Mouse (Mus musculus) mesoderm, embryonic 11.5 days (tissue): ENCODE results near the gene Gm21992.

ENCODE experiments used
- DNase-seq: peaks from one replicate; pipeline ENCODE4 v3.0.0-alpha.2; 2012; ENCODE audit warnings: low read depth, low spot score

Gm21992 gene

DNA sequence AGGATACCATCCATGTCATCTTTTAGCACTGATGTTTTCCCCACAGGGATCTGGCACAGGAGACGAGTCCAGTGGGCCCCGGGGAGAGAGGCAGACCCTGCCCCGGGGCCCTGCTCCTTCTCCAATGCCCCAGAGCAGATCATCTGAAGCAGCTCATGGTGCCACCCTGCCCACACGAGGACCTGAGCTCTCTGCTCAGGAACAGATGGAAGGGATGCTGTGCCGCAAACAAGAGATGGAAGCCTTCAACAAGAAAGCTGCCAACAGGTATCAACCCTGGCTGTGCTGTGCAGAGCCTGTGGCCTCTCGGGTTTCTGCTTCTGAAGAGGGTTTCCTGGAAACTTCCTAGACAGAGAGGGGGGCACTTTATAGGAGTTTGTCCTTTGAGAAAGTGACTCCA, 61.4 kb downstream of the Gm21992 start:
- no peak for DNase-seq

DNA sequence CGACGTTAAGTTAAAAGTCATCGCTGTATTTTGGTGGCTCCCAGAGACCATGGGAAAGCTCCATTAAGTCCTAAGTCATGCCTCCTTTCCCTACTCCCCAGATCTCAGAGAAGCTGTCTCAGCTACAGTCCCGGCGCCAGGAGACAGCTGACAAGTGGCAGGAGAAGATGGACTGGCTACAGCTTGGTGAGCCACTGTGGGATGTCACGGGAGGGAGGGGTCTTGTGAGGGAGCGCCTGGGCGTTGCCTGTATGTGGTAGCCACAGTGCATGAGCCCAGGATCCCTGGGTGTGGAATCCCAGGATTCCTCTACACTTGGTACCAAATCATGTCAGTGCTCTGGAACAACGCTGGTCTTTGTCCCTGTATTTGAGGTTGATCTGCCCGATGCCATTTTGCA, 62.9 kb downstream of the Gm21992 start:
- DNase-seq = no peak

DNA sequence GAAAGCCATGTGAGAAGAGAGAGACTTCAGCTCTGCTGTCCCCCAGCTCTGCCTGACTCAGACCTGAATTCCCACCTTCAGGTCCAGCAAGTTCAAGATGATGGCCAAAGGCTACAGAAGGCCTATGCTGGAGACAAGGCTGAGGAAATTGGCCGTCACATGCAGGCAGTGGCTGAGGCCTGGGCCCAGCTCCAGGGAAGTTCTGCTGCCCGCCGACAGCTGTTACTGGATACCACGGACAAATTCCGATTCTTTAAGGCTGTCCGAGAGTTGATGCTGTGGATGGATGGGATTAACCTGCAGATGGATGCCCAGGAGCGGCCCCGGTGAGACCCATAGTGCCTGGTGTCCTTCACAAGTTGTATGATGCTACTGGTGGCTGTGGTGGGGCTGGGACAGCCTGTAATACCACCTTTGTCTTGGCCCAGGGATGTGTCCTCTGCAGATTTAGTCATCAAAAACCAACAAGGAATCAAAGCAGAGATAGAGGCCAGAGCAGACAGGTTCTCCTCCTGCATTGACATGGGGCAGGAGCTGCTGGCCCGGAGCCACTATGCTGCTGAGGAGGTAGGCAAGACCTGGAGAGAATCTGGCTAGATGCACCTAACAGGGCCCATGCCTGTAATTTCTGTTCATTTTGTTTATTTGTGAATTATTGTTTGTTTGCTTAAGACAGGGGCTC, 63.6 kb downstream of the Gm21992 start:
- DNase-seq = no peak

DNA sequence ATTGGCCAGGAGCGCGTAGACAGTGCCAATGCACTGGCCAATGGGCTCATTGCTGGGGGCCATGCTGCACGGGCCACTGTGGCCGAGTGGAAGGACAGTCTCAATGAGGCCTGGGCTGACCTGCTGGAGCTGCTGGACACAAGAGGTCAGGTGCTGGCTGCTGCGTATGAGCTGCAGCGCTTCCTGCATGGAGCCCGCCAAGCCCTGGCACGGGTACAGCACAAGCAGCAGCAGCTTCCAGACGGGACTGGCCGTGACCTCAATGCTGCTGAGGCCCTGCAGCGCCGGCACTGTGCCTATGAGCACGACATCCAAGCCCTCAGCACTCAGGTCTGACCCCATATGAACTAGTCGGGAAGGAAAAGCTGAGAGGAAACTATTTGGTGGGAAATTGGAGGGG, 64.8 kb downstream of the Gm21992 start:
- no peak for DNase-seq

DNA sequence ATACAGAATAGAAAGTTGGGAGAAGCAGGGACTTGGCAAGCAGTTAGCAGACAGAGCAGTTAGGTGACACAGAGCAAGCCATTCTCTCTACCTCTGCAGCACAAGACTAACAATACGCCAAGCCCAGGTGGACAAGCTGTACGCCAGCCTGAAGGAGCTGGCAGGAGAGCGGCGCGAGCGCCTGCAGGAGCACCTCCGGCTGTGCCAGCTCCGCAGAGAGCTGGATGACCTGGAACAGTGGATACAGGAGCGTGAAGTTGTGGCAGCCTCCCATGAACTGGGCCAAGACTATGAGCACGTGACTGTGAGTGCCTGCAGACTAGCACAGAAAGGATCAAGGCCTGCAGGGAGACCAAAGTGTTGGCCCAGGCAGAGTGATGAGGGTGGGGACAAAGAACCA, 65.7 kb downstream of the Gm21992 start:
- no peak for DNase-seq

DNA sequence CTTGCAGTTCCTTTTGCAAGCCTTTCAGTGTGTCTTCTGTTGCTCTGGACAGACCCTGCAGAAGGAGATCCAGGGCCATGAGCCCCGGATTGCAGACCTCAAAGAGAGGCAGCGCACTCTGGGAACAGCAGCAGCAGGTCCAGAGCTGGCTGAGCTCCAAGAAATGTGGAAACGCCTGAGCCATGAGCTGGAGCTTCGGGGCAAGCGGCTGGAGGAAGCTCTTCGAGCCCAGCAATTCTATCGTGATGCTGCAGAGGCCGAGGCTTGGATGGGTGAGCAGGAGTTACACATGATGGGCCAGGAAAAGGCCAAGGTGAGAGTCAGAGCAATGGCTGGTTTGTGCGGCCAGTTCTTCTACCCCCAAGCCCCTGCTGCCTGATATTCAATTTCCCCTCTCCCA, 66.4 kb downstream of the Gm21992 start:
- no peak for DNase-seq

DNA sequence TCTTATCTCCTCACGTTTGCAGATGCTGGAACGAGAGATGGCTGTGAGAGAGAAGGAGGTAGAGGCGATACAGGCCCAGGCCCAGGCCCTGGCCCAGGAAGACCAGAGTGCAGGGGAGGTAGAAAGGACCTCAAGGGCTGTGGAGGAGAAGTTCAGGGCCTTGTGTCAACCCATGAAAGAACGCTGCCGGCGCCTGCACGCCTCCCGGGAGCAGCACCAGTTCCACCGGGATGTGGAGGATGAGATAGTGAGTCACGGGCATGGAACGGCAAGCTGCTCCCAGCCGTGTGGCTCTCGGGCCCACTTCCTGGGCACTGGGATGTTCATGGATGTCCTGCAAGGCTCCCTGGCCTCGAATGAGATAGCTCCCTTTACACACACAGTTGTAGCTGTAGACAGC, 67.4 kb downstream of the Gm21992 start:
- DNase-seq = no peak

DNA sequence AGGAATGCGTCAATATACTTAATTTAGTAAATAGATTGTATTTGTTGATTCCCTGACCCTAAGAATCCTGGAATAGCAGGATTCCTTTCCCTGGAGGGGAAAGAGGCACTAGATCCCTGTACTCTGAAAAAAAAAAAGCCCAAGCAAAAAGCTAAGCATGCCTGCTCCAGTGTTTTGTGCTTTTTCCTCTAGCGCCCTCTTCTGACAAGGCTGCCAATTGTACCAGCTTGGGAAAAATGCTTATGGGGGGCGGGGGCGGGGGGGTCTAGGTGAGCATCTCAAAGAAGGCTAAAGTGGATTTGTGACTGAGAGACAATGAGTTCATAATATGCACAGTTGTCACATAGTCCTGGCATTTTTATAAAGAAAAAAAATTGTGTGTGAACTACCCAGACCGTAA, 67.9 kb downstream of the Gm21992 start:
- peak; percentile 65 for DNase-seq

DNA sequence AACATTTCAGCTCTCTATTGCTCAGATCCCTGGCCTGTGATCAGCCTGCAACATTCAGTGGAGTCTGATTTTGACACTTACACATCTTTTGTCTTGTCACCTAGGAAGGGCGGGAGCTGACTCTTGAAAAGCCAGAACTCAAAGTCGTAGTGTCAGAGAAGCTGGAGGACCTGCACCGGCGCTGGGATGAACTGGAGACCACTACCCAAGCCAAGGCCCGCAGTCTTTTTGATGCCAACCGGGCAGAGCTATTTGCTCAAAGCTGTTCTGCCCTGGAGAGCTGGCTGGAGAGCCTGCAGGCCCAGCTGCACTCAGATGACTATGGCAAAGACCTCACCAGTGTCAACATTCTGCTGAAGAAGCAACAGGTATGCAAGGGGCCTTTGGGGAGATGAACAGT, 69.2 kb downstream of the Gm21992 start:
- no peak for DNase-seq

DNA sequence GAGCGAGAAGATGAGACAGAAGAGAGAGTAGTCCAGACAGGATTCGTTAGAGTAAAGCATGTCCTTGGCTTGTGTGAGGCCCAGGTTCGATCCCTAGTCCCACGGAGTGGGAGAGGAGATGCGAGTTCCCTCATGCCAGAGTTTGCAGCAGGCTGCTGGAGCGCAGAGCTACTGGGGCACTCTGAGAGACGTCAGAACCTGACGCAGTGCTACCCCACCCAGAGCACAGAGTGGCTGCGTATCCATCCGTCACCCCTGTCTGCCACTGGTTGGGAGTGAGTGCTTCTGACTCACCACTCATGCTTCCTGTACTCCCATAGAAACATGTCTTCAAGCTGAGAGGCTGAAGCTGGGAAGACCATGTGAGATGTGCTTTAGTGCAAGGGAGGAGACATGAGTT, 69.9 kb downstream of the Gm21992 start:
- no peak for DNase-seq

DNA sequence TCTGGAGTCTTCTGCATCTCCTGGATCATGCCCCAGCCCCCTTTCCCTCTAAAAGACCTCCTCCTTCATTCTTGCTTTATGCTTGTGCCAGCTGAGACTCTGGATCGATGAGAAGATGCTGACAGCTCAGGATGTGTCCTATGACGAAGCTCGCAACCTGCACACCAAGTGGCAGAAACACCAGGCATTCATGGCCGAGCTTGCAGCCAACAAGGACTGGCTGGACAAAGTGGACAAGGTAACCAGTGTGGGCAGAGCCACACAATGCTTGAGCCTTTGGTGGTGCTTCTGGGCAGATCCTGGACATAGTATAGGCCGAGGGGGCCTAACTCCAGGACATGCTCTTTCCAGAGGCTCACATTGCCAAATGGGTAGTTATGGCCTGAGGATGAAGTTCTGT, 71.7 kb downstream of the Gm21992 start:
- DNase-seq = no peak

DNA sequence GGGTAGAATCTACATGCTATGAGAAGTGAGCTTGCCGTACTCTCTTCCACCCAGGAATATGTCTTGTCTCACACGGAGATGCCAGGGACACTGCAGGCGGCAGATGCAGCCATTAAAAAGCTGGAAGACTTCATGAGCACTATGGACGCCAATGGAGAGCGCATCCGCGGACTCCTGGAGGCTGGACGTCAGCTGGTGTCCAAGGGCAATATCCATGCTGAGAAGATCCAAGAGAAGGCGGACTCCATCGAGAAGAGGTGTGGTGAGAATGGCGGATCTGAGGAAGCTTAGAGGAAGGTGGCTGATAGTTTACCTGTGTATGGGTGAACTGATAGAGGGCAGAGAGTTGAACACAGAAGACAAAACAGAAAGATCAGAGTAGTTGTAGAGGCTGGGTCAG, 72.4 kb downstream of the Gm21992 start:
- DNase-seq = no peak

DNA sequence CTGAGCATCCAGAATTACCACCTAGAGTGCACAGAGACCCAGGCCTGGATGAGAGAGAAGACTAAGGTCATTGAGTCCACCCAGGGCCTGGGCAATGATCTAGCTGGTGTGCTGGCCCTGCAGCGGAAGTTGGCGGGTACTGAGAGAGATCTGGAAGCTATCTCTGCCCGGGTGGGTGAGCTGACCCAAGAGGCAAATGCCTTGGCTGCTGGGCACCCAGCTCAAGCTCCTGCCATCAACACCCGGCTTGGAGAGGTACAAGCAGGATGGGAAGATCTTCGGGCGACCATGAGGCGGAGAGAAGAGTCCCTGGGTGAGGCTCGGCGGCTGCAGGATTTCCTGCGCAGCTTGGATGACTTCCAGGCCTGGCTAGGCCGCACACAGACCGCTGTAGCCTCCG, 73.5 kb downstream of the Gm21992 start:
- no peak for DNase-seq

DNA sequence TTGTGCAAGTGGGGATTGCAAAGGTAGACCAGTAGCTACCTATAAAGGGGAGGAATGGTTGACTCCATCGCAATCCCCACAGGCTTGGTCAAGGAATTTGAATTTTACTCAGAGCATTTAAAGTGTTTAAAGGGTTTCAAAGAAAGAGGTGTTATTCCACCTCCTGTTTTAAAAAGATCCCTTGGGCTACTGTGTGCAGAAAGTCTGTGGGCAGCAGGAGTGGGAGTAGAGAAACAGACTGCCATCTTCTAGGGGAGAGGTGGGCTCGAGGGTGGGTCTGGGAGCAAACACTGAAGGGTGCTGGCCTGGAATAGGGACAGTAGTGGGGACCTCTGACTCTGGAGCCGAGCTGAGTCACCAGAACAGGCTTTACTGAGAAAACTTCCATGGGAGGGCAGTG, 78.4 kb downstream of the Gm21992 start:
- no peak for DNase-seq

DNA sequence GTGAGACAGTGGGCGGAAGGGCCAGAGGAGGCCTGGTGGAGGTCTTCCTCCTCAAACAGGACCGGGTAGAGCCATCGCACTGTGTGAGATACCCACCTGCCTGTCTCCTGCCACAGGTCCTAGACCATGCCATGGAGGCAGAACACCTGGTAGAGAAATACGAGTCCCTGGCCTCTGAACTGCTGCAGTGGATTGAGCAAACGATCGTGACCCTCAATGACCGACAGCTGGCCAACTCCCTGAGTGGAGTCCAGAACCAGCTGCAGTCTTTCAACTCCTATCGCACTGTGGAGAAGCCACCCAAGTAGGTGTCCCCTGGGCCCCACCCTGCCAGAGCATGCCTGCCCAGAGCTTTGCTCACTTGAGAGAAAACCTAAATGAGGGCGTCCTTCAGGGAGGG, 82.2 kb downstream of the Gm21992 start:
- no peak for DNase-seq

DNA sequence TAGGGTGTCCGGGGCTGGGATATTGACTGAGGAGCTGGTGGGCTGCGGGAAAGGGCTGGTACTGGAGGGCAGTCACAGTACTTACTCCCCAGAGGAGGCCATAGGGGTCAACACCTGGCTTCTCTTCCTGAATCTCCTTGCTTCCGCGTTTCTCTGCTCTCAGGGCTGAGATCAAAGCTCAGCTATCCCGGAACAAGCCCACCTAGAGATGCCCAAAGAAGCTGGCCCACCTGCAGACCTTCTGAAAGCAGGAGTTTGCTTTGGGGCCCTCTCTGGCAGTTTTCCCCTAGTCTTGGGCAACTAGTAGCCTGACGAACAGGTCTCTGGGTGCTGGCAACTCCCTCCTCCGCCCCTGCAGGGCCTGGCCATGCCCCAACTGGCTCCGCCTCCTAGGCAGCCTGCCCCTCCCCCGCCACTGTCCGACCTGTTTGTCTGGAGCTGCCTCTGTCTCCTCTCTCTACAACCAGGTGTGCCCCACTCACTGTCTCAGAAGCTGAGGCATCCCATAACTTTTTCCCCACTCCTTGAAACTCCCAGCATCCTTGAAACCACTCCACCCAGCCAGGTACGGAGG, 90.7 kb downstream of the Gm21992 start:
- no peak for DNase-seq

DNA sequence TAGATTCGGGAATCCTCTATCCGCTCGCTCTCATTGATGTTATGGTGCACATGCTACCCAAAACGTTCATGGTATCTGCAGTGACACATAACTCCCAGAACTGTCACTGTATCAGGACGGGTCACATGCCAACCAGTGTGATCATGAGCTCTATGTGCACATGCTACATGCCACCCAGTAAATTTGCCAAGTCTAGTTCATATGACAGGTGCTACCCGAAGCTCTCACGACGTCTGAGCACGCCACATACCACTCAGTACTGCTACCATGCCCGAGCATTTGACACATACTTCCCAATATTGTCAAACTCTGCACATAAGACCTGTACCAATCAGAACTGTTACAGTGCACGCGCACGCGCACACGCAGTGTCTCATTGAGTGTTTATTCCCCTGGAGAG, 91.3 kb downstream of the Gm21992 start:
- no peak for DNase-seq

DNA sequence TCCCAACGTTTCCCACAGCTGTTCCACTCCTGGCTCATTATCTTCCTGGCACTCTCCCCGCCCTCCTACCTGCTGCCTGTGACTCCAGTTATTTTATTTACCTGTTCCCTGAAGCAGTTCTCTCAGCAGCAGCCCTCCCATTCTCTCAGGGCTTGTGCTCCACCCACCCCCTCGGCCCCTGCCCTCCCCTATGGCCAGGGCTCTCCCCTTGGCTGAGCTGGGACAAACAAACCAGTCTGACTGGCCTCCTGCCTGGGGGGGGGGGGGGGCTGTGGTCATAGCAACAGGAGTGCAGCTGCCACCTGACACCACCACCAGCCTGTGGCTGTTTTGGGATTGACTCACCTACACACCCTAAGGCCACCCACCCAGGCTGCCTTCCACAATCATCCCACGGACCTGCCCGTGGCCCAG, 92.1 kb downstream of the Gm21992 start:
- no peak for DNase-seq

DNA sequence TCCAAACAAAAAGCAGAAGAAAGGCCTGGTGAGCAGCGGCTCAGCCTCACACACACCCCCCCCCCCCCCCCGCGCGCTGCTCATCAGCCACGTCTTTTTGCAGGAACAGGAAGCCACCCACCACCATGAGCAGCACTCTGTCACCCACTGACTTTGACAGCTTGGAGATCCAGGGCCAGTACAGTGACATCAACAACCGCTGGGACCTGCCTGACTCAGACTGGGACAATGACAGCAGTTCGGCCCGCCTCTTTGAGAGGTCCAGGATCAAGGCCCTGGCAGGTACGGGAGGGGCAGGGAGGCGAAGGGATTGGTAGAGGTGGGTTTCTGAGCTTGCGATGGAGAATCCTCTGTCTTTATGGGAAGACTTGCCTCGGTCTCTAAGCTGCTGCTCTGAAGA, 92.7 kb downstream of the Gm21992 start:
- no peak for DNase-seq

DNA sequence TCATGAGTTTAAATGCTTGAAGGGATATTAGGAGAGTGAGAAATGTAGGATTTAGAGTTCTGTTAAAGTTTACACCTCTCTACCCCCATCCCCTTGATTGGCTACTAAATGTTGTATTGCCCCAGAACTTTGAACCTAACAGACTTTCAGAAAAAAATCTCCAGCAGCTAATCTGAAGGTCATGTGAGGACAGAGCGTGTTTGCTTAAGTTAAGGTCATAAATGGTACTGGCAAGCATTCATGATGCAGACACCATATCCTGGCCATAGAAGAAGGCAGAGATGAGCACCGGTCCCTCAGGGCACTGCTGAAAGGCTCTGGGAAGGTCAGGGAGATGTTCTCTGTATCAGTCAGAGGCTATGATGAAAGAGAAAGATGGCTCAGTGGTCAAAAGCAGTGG, 94.1 kb downstream of the Gm21992 start:
- no peak for DNase-seq

DNA sequence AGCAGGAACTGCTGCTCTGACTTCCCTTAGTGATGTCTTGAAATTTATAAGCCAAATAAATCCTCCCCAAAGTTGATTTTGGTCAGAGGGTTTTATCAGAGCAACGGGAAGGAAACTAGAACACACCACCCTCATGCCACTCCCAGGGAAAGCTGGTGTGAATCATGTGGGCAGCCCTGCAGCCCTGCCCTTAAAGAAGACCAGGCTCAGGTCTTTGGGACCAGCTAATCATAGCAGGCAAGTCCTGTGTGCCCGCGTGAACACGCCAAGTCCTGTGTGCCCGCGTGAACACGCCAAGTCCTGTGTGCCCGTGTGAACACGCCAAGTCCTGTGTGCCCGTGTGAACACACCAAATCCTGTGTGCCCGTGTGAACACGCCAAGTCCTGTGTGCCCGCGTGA, 94.7 kb downstream of the Gm21992 start:
- DNase-seq = no peak

DNA sequence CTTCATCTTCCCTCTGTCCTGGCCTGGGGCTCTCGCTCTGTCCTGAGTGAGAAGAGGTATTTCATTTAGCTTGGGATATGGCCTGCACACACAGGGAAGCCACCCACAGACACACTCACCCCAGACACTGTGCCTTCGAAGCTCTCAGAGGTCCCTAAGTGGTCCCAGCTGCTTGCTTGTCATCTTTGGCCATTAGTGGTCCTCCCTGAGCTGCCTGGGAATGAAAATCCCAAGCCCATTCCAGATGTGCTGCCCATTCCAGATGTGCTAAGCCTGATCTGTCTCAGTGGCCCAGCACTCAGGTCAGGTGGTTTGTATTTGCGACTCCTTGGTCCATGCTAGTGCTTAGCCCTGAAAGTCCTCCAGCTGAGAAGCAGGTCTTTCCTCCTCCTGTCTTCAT, 97.5 kb downstream of the Gm21992 start:
- no peak for DNase-seq

DNA sequence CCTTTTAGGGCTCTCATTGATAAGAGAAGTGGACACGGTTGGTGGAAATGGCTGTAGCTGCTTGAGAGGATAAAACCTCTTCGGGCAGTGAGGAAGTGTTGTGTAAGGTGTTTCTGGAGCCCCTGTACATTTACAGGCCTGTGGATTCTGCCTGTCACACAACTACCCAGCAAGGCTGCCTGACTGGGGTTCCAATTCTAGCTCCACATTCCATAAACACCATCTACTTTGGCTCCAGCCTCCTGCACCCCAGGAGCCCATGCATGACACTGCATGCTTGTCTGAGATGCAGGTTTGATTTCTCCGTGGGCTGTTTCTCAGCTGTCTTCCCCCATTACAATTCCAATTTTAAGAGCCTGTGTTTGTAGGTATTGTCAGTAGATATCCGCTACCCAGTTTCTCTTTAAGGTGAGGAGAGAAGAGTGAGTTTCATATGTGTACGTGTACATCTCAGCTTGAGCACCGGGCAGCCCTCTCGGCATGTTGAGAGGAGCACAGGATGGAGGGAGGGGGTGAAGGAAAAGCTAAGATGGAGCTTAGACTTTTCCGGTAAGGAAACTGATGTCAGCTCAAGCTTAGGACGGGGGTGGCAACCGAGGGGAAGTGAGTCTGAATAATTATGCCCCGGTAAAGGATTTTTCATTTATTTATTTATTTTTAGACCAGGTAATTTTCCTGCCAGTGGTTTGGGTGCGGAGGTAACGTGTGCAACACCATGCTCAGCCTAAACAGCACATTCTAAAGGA, 98.5 kb downstream of the Gm21992 start:
- no peak for DNase-seq
